Mouse (Mus musculus): ENCODE results near the gene B4galt2. TPM values are rescaled to one million over a fixed set of nuclear protein-coding genes. Genes with fewer than 3 reads are reported as not detected.

Gene B4galt2
- polyA plus RNA-seq, 1 experiment from 2014 or later: 5.2 TPM

GRCm38 (mm10) chr4:117862823-117863222 is 20.5 kb downstream of the B4galt2 start:
- Histone ChIP-seq H3K36me3 (peaks cover 100% of the 10 kb centered on the region), H3K9me3 (replicated peaks) (no peaks in the 10 kb centered on the region), H3K4me2 (no peak overlapping the region), H3K27me3 (replicated peaks) (0 out of 2 replicates have a peak, but pooled peaks cover 14% of the 10 kb centered on the region), H3K4me1 (peaks cover 53% of the 10 kb centered on the region), H3K27ac (no peak overlapping the region), H3K9ac (no peak overlapping the region), H3K4me3 (no peak overlapping the region)
- ATAC-seq: no peak
- 62% methylated on average over 4 of the region's 4 CpGs for WGBS (ENCODE audit: insufficient replicate concordance)

DNA sequence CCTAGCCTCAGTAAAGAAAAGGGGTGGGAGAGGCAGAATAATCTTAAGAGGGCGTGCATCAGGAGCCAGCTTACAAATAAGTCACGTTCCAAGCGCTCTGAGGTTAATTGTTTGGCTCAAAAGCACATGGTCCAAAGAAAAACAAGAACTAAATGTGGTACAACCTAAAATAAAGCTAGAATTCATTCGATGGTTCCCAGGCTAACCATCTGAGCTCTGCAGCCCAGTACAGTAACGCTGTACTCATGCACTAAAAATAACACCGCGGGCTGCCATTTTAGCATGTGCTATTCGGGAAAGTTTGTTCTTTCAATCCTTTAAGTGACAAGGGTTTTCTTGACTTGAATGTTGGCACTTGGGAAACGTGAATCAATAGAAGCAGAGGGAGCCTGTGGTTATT is 22.7 kb downstream of the B4galt2 start:
- no peak overlapping the region for H3K4me2 ChIP-seq
- no peaks in the 10 kb centered on the region for H3K9me3 ChIP-seq (replicated peaks)
- H3K27ac ChIP-seq: no peak overlapping the region
- H3K4me3 ChIP-seq: no peak overlapping the region
- no peak overlapping the region for H3K9ac ChIP-seq
- peaks cover 100% of the 10 kb centered on the region for H3K36me3 ChIP-seq
- peaks cover 42% of the 10 kb centered on the region for H3K4me1 ChIP-seq
- ATAC-seq: no peak
- WGBS (ENCODE audit: insufficient replicate concordance): 89% methylated on average over 9 of the region's 9 CpGs
- 0 out of 2 replicates have a peak, but pooled peaks cover 6% of the 10 kb centered on the region for H3K27me3 ChIP-seq (replicated peaks)

DNA sequence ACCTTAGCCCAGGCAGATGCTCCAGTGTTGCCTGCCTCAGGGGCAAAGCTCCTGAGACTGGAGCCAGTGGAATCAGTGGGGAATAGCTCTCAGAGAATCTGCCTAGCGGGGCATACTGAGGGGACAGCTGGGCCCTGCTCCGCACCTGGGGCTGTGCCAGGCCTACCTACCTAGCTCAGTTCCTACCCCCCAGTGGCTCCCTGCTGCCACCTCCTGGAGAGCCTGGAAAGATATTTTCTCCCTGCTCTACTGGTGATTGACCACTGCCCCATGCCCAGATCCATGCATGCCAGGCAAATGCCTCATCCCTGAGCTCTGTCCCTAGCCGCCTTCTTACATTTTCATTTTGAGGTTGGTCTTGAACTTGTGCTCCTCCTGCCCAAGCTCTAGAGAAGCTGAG is 24.5 kb downstream of the B4galt2 start:
- Histone ChIP-seq H3K27me3 (replicated peaks) (0 out of 2 replicates have a peak, but pooled peaks cover 2% of the 10 kb centered on the region), H3K4me2 (no peak overlapping the region), H3K9ac (no peak overlapping the region), H3K27ac (peak overlapping the region; percentile 32; the same call in 1 of the 2 replicates), H3K4me3 (no peak overlapping the region), H3K4me1 (peaks cover 45% of the 10 kb centered on the region), H3K9me3 (replicated peaks) (no peaks in the 10 kb centered on the region), H3K36me3 (peaks cover 100% of the 10 kb centered on the region)
- 73% methylated on average over 3 of the region's 3 CpGs for WGBS (ENCODE audit: insufficient replicate concordance)
- ATAC-seq: peak; percentile 55

GRCm38 (mm10) chr4:117855146-117855545 is 28.1 kb downstream of the B4galt2 start:
- WGBS (ENCODE audit: insufficient replicate concordance): 86% methylated on average over 9 of the region's 9 CpGs
- Histone ChIP-seq H3K4me3 (no peak overlapping the region), H3K9me3 (replicated peaks) (no peaks in the 10 kb centered on the region), H3K27ac (no peak overlapping the region), H3K9ac (no peak overlapping the region), H3K36me3 (peaks cover 100% of the 10 kb centered on the region), H3K4me2 (no peak overlapping the region), H3K27me3 (replicated peaks) (0 out of 2 replicates have a peak, but pooled peaks cover 3% of the 10 kb centered on the region), H3K4me1 (peaks cover 47% of the 10 kb centered on the region)
- ATAC-seq: no peak

DNA sequence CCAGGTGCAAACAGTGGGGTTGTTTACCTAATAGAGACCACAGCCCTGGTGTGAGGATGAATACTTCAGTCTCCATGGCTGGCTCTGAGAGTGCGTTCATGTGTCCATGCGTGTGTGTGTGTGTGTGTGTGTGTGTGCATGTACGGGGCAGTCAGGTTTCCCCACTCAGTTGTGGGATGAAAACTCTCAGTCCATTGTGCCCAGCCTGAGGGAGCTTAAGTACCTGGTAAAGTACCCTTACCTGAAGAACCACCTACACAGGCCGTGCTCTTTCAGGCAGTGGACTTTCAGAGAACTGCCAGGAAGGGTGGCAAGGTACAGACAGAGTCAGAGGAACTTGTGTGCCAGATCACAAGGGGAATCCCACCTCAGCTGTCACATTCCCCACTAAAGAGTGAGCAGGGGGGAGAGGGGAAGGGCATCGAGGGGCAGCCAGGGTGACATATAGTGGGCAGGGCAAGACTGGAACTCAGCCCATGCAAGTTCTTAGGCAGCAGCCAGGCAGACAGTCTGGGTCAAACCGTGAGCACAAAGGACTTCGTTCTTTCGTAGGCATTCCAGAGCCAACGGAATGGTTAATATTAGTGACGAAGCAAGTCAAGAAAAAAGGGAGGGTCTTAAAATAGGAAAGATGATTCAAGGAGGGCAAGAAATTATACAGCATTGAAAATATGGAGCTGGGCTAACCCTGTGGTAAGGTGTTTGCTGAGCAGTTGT is 31.0 kb downstream of the B4galt2 start:
- Histone ChIP-seq H3K4me1 (peaks cover 47% of the 10 kb centered on the region), H3K9me3 (replicated peaks) (no peaks in the 10 kb centered on the region), H3K27me3 (replicated peaks) (0 out of 2 replicates have a peak, but pooled peaks cover 12% of the 10 kb centered on the region), H3K4me3 (no peak overlapping the region), H3K27ac (no peak overlapping the region), H3K9ac (no peak overlapping the region), H3K36me3 (peaks cover 100% of the 10 kb centered on the region), H3K4me2 (no peak overlapping the region)
- WGBS (ENCODE audit: insufficient replicate concordance): 91% methylated on average over 10 of the region's 10 CpGs
- ATAC-seq: no peak

GRCm38 (mm10) chr4:117850871-117851270 is 32.4 kb downstream of the B4galt2 start:
- Histone ChIP-seq H3K27ac (peak overlapping the region; percentile 33; the same call in 1 of the 2 replicates), H3K9ac (no peak overlapping the region), H3K4me2 (no peak overlapping the region), H3K36me3 (peaks cover 100% of the 10 kb centered on the region), H3K4me3 (no peak overlapping the region), H3K9me3 (replicated peaks) (no peaks in the 10 kb centered on the region), H3K4me1 (peaks cover 50% of the 10 kb centered on the region), H3K27me3 (replicated peaks) (0 out of 2 replicates have a peak, but pooled peaks cover 12% of the 10 kb centered on the region)
- ATAC-seq: no peak
- WGBS (ENCODE audit: insufficient replicate concordance): 80% methylated on average over 7 of the region's 7 CpGs

GRCm38 (mm10) chr4:117850176-117850575 is 33.1 kb downstream of the B4galt2 start:
- Histone ChIP-seq H3K4me1 (peaks cover 50% of the 10 kb centered on the region), H3K4me2 (no peak overlapping the region), H3K36me3 (peaks cover 100% of the 10 kb centered on the region), H3K9ac (no peak overlapping the region), H3K27ac (0 out of 2 replicates have a peak overlapping the region, but pooled peaks have one; percentile 15), H3K27me3 (replicated peaks) (0 out of 2 replicates have a peak, but pooled peaks cover 12% of the 10 kb centered on the region), H3K4me3 (no peak overlapping the region), H3K9me3 (replicated peaks) (no peaks in the 10 kb centered on the region)
- 87% methylated on average over 7 of the region's 7 CpGs for WGBS (ENCODE audit: insufficient replicate concordance)
- no peak for ATAC-seq

DNA sequence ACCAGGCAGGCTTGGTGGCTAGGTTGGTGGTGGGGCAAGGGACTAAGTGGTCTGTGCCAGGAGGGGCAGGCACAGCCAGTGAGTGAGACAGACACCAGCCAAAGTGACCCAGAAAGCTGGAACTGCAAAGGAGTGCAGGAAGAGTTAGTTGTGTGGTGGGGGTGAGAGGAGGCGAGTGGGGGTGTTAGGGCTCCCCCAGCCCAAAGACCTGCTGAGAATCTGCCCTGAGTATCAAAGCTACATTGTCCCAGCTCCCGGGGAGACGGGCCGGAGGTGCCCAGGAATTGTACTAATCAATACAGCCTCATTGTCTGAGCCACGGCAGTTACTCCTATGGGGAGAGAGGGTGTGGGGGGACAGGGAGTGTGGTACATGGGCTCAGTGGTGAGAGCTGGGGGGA is 33.8 kb downstream of the B4galt2 start:
- Histone ChIP-seq H3K9ac (no peak overlapping the region), H3K4me2 (no peak overlapping the region), H3K4me1 (peaks cover 50% of the 10 kb centered on the region), H3K27ac (no peak overlapping the region), H3K27me3 (replicated peaks) (0 out of 2 replicates have a peak, but pooled peaks cover 12% of the 10 kb centered on the region), H3K36me3 (peaks cover 100% of the 10 kb centered on the region), H3K4me3 (no peak overlapping the region), H3K9me3 (replicated peaks) (no peaks in the 10 kb centered on the region)
- WGBS (ENCODE audit: insufficient replicate concordance): 88% methylated on average over 5 of the region's 5 CpGs
- ATAC-seq: no peak

DNA sequence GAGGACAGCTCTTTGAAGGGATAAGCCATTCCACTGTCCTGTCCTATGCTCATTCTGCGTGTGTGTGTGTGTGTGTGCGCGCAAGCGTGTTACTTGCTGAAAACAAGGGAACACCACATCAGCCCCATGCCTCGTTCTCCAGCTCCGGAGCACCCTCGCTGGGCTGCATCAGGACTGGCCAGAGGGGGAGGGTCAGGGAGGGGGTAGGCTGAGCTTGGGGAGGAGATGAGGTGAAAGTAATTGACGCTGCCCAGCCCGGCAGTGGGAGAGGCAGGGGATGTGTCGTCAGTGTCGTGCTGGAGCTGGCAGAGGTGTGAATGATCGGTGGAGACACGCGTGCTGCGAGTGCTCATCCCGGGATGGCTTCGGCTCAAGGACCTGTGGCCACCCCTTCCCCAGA is 34.2 kb downstream of the B4galt2 start:
- Histone ChIP-seq H3K9me3 (replicated peaks) (no peaks in the 10 kb centered on the region), H3K4me3 (no peak overlapping the region), H3K36me3 (peaks cover 100% of the 10 kb centered on the region), H3K4me2 (no peak overlapping the region), H3K9ac (no peak overlapping the region), H3K27ac (no peak overlapping the region), H3K27me3 (replicated peaks) (0 out of 2 replicates have a peak, but pooled peaks cover 12% of the 10 kb centered on the region), H3K4me1 (peaks cover 50% of the 10 kb centered on the region)
- 77% methylated on average over 17 of the region's 17 CpGs for WGBS (ENCODE audit: insufficient replicate concordance)
- ATAC-seq: no peak

- H3K9ac ChIP-seq: peak overlapping the region; percentile 50; the same call in 1 of the 2 replicates
- peaks cover 100% of the 10 kb centered on the region for H3K36me3 ChIP-seq
- H3K9me3 ChIP-seq (replicated peaks): no peaks in the 10 kb centered on the region
- H3K4me3 ChIP-seq: no peak overlapping the region
- H3K27me3 ChIP-seq (replicated peaks): 0 out of 2 replicates have a peak, but pooled peaks cover 12% of the 10 kb centered on the region
- no peak for ATAC-seq
- peaks cover 31% of the 10 kb centered on the region for H3K4me1 ChIP-seq
- WGBS (ENCODE audit: insufficient replicate concordance): 85% methylated on average over 2 of the region's 2 CpGs
- H3K4me2 ChIP-seq: no peak overlapping the region
- peak overlapping the region; percentile 48; the same call in 1 of the 2 replicates for H3K27ac ChIP-seq
Observed at GRCm38 (mm10) chr4:117847011-117847410, 36.3 kb downstream of the B4galt2 start.

- ATAC-seq: no peak
- no peaks in the 10 kb centered on the region for H3K9me3 ChIP-seq (replicated peaks)
- no peak overlapping the region for H3K27ac ChIP-seq
- H3K36me3 ChIP-seq: peaks cover 100% of the 10 kb centered on the region
- WGBS (ENCODE audit: insufficient replicate concordance): 93% methylated on average over 4 of the region's 4 CpGs
- H3K4me2 ChIP-seq: no peak overlapping the region
- no peak overlapping the region for H3K4me3 ChIP-seq
- 0 out of 2 replicates have a peak, but pooled peaks cover 12% of the 10 kb centered on the region for H3K27me3 ChIP-seq (replicated peaks)
- no peak overlapping the region for H3K9ac ChIP-seq
- peaks cover 31% of the 10 kb centered on the region for H3K4me1 ChIP-seq
Observed at GRCm38 (mm10) chr4:117846261-117846660, 37.0 kb downstream of the B4galt2 start.

- H3K27me3 ChIP-seq (replicated peaks): 0 out of 2 replicates have a peak, but pooled peaks cover 11% of the 10 kb centered on the region
- H3K9me3 ChIP-seq (replicated peaks): no peaks in the 10 kb centered on the region
- H3K4me3 ChIP-seq: no peak overlapping the region
- peaks cover 40% of the 10 kb centered on the region for H3K4me1 ChIP-seq
- no peak for ATAC-seq
- 88% methylated on average over 11 of the region's 11 CpGs for WGBS (ENCODE audit: insufficient replicate concordance)
- no peak overlapping the region for H3K27ac ChIP-seq
- H3K4me2 ChIP-seq: no peak overlapping the region
- H3K9ac ChIP-seq: no peak overlapping the region; the same call in 1 of the 2 replicates
- peaks cover 100% of the 10 kb centered on the region for H3K36me3 ChIP-seq
Observed at GRCm38 (mm10) chr4:117845316-117845715, 38.0 kb downstream of the B4galt2 start.
